Mouse (Mus musculus): ENCODE results near the gene Hoxc9.

DNA sequence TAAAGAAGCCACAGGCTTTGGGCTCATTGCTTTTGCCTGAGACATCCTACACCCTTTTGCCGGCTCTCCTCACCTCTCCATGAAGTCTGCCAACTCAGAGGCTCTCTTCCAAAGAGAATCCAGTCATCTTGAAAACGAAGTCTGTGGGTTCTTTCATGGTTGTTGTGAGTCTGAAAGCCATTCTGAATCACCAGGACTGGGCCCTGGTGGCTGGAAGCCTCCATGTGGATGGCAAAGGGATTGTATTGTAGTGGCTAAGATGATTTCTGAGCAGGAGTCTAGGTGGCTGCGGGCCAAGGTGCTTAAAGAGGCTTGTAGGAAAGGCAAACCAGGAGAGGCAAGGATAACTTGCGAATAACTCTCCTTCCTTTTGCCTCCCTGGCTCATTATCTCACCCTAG, 25.9 kb downstream of the Hoxc9 start:
- no peak for TF ChIP-seq CTCF (IDR thresholded peaks at IDR 0.05)
- no peak for TF ChIP-seq EP300 (IDR thresholded peaks at IDR 0.05)

Data from lung, postnatal 0 days (tissue).